Mouse (Mus musculus) MEL (cell line): Measurements from ENCODE around the gene Col15a1.

Experiments used
- CTCF ChIP-seq, 3 experiments: IDR thresholded peaks in 2 of 3; conservative IDR thresholded peaks in 1 of 3; 2 replicates each; pipeline ENCODE4 v1.5.1; 2011 to 2012; ENCODE audit warnings: low read length in 3 of 3, low read depth in 2 of 3, mild to moderate bottlenecking in 2 of 3, improper control_type of control experiment in 1 of 3, inconsistent platforms in 1 of 3, mixed read lengths in 1 of 3, moderate library complexity in 1 of 3; ENCODE audit not compliant: control insufficient read depth in 1 of 3, insufficient read depth in 1 of 3, poor library complexity in 1 of 3, severe bottlenecking in 1 of 3
- EP300 ChIP-seq, 2 experiments: IDR thresholded peaks; 2 replicates each; pipeline ENCODE4 v1.6.1; 2011; ENCODE audit warnings: improper control_type of control experiment in 2 of 2, low read length in 2 of 2, low read depth in 1 of 2, mild to moderate bottlenecking in 1 of 2
- GATA1 ChIP-seq: IDR thresholded peaks from 2 replicates; pipeline ENCODE4 v1.6.1; 2011; ENCODE audit warnings: low read depth, low read length, improper control_type of control experiment
- JUND ChIP-seq: IDR thresholded peaks from 2 replicates; pipeline ENCODE4 v1.6.1; 2011; ENCODE audit warnings: low read depth, mild to moderate bottlenecking, improper control_type of control experiment, low read length
- MAFK ChIP-seq: IDR thresholded peaks from 2 replicates; pipeline ENCODE4 v1.6.1; 2011; ENCODE audit warnings: low read depth, mild to moderate bottlenecking, low read length, improper control_type of control experiment, borderline replicate concordance
- MAZ ChIP-seq: IDR thresholded peaks from 2 replicates; pipeline ENCODE4 v1.6.1; 2012; ENCODE audit warnings: low read depth, mild to moderate bottlenecking, inconsistent platforms, low read length, improper control_type of control experiment
- MYB ChIP-seq: IDR thresholded peaks from 2 replicates; pipeline ENCODE4 v1.6.1; 2011; ENCODE audit warnings: mild to moderate bottlenecking, low read depth, low read length, improper control_type of control experiment
- NRF1 ChIP-seq: IDR thresholded peaks from 2 replicates; pipeline ENCODE4 v1.6.1; 2014; ENCODE audit warnings: low read depth, mild to moderate bottlenecking, inconsistent platforms, low read length, improper control_type of control experiment, moderate library complexity; ENCODE audit not compliant: poor library complexity, insufficient read depth, severe bottlenecking
- POLR2A ChIP-seq, 2 experiments: IDR thresholded peaks; 2 replicates each; pipeline ENCODE4 v1.6.1; 2011 to 2012; ENCODE audit warnings: low read length in 2 of 2, mild to moderate bottlenecking in 2 of 2, control low read depth in 1 of 2, improper control_type of control experiment in 1 of 2, low read depth in 1 of 2, moderate library complexity in 1 of 2; ENCODE audit not compliant: control insufficient read depth in 1 of 2, insufficient read depth in 1 of 2, poor library complexity in 1 of 2
- TAL1 ChIP-seq: IDR thresholded peaks from 2 replicates; pipeline ENCODE4 v1.6.1; 2012; ENCODE audit warnings: mild to moderate bottlenecking, inconsistent platforms, low read length, moderate library complexity, mixed read lengths
- TCF12 ChIP-seq: IDR thresholded peaks from 2 replicates; pipeline ENCODE4 v1.6.1; 2014; ENCODE audit warnings: low read depth, mild to moderate bottlenecking, inconsistent platforms, low read length, improper control_type of control experiment, moderate library complexity
- UBTF ChIP-seq: IDR thresholded peaks from 2 replicates; pipeline ENCODE4 v1.6.1; 2012; ENCODE audit warnings: low read depth, mild to moderate bottlenecking, inconsistent platforms, low read length, improper control_type of control experiment, moderate library complexity, borderline replicate concordance; ENCODE audit not compliant: insufficient read depth
- ZC3H11A ChIP-seq: IDR thresholded peaks from 2 replicates; pipeline ENCODE4 v1.6.1; 2012; ENCODE audit warnings: low read depth, mild to moderate bottlenecking, inconsistent platforms, low read length, improper control_type of control experiment
- ZNF384 ChIP-seq: IDR thresholded peaks from 2 replicates; pipeline ENCODE4 v1.6.1; 2012; ENCODE audit warnings: low read depth, mild to moderate bottlenecking, inconsistent platforms, low read length, improper control_type of control experiment

DNA sequence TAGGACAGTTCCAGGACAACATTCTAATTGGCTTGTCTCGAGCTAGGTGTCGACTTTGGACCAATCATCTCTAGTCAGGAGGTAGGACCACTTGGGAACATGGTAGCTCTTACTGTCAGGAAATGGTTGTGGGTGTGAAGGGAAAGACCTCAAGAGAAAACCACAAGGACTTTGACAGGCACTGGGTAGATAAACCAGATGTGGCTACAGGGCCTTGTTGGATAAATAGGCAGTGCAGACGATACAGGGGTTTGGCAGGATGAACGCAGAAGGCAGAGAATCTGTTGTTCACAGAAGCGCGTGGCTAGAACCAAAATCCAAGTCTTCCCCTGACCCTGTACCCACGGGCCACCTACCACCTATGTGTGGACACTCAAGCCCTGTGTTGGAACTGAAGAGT is 94.6 kb downstream of the Col15a1 start:
- no peak for TF ChIP-seq CTCF (IDR thresholded peaks at IDR 0.05 in 2 of 3, conservative IDR thresholded peaks at IDR 0.05 in 1 of 3; ENCODE audit: control insufficient read depth in 1 of 3, insufficient read depth in 1 of 3, low read depth in 2 of 3, low read length in 3 of 3, poor library complexity in 1 of 3, severe bottlenecking in 1 of 3)
- TF ChIP-seq GATA1: peak; percentile 87
- TF ChIP-seq TAL1: peak; percentile 75
- TF ChIP-seq MYB: no peak
- TF ChIP-seq TCF12: peak; percentile 68; the same call in 1 of the 2 replicates
- TF ChIP-seq POLR2A (IDR thresholded peaks at IDR 0.05; ENCODE audit: control insufficient read depth in 1 of 2, insufficient read depth in 1 of 2, low read depth in 1 of 2, low read length in 2 of 2, poor library complexity in 1 of 2): no peak
- TF ChIP-seq UBTF: no peak
- no peak for TF ChIP-seq JUND
- no peak for TF ChIP-seq ZC3H11A
- peak; percentile 62 to 84; a peak in 3 of 4 replicates for TF ChIP-seq EP300 (IDR thresholded peaks at IDR 0.05; ENCODE audit: low read depth in 1 of 2, low read length in 2 of 2)
- TF ChIP-seq ZNF384: no peak
- no peak for TF ChIP-seq NRF1
- no peak for TF ChIP-seq MAFK
- no peak for TF ChIP-seq MAZ
